Mouse (Mus musculus) gastrocnemius, postnatal 25 days (tissue): Measurements from ENCODE around the gene Lasp1. TPM values are rescaled to one million over a fixed set of nuclear protein-coding genes. Genes with fewer than 3 reads are reported as not detected.

Experiments
- DNase-seq: peaks from one replicate; pipeline ENCODE4 v3.0.0; 2022
- total RNA-seq, 2 experiments: library from RNA; stranded (reverse); gene quantifications; 1 replicate in 1 of 2; 2 replicates in 1 of 2; pipeline ENCODE4 v1.2.3; 2021

Lasp1 gene
- total RNA-seq, 2 experiments from 2014 or later: 18.3 to 21.9 TPM

- DNase-seq: no peak
These were observed 12.2 kb downstream of the Lasp1 start for GRCm38 (mm10) chr11:97810970-97811369.

GRCm38 (mm10) chr11:97811569-97812362 is 13.0 kb downstream of the Lasp1 start:
- DNase-seq: no peak

GRCm38 (mm10) chr11:97812491-97812921 is 13.7 kb downstream of the Lasp1 start:
- no peak for DNase-seq

GRCm38 (mm10) chr11:97813085-97813484 is 14.3 kb downstream of the Lasp1 start:
- DNase-seq: no peak

- DNase-seq: no peak
These were observed 15.1 kb downstream of the Lasp1 start for GRCm38 (mm10) chr11:97813746-97814515.

- no peak for DNase-seq
These were observed 16.9 kb downstream of the Lasp1 start for GRCm38 (mm10) chr11:97815736-97816135.

GRCm38 (mm10) chr11:97816176-97816575 is 17.4 kb downstream of the Lasp1 start:
- DNase-seq: no peak

- no peak for DNase-seq
These were observed 18.1 kb downstream of the Lasp1 start for GRCm38 (mm10) chr11:97816916-97817315.

GRCm38 (mm10) chr11:97817379-97817778 is 18.6 kb downstream of the Lasp1 start:
- peak; percentile 40 for DNase-seq

GRCm38 (mm10) chr11:97818003-97818402 is 19.2 kb downstream of the Lasp1 start:
- DNase-seq: no peak

GRCm38 (mm10) chr11:97818571-97818970 is 19.8 kb downstream of the Lasp1 start:
- DNase-seq: peak; percentile 43

GRCm38 (mm10) chr11:97819102-97819501 is 20.3 kb downstream of the Lasp1 start:
- DNase-seq: no peak

GRCm38 (mm10) chr11:97819923-97820322 is 21.1 kb downstream of the Lasp1 start:
- peak; percentile 36 for DNase-seq

- DNase-seq: peak; percentile 72
These were observed 22.0 kb downstream of the Lasp1 start for GRCm38 (mm10) chr11:97820840-97821239.

- no peak for DNase-seq
These were observed 22.7 kb downstream of the Lasp1 start for GRCm38 (mm10) chr11:97821401-97822064.

- peak; percentile 81 for DNase-seq
These were observed 24.2 kb downstream of the Lasp1 start for GRCm38 (mm10) chr11:97822840-97823603.

GRCm38 (mm10) chr11:97824168-97824567 is 25.4 kb downstream of the Lasp1 start:
- DNase-seq: no peak

- no peak for DNase-seq
These were observed 26.1 kb downstream of the Lasp1 start for GRCm38 (mm10) chr11:97824895-97825294.

- DNase-seq: no peak
These were observed 26.5 kb downstream of the Lasp1 start for GRCm38 (mm10) chr11:97825295-97825694.

GRCm38 (mm10) chr11:97825971-97826370 is 27.2 kb downstream of the Lasp1 start:
- no peak for DNase-seq

GRCm38 (mm10) chr11:97826414-97826813 is 27.6 kb downstream of the Lasp1 start:
- no peak for DNase-seq

GRCm38 (mm10) chr11:97827654-97828053 is 28.9 kb downstream of the Lasp1 start:
- DNase-seq: no peak
